Mouse (Mus musculus) small intestine, adult 2 months (tissue): Measurements from ENCODE around the gene Igsf9. TPM values are rescaled to one million over a fixed set of nuclear protein-coding genes. Genes with fewer than 3 reads are reported as not detected.

Experiments used
- H3K27ac ChIP-seq: fragments of 200-500 bp; 2 replicates; pipeline ENCODE4 v1.5.1; 2012; ENCODE audit warnings: low read depth, low read length, control low read depth, inconsistent platforms; ENCODE audit not compliant: insufficient read depth
- H3K27me3 ChIP-seq: fragments of 200-500 bp; 2 replicates; pipeline ENCODE4 v1.6.1; 2012; ENCODE audit warnings: mild to moderate bottlenecking, moderate library complexity, low read length, inconsistent platforms; ENCODE audit not compliant: control insufficient read depth, insufficient read depth
- H3K36me3 ChIP-seq: fragments of 200-500 bp; 2 replicates; pipeline ENCODE4 v1.6.1; 2012; ENCODE audit warnings: mild to moderate bottlenecking, low read length, control low read depth, inconsistent platforms; ENCODE audit not compliant: control insufficient read depth, insufficient read depth
- H3K4me1 ChIP-seq: fragments of 200-500 bp; 2 replicates; pipeline ENCODE4 v1.6.1; 2012; ENCODE audit warnings: low read length, inconsistent platforms, mixed read lengths; ENCODE audit not compliant: control insufficient read depth, insufficient read depth, insufficient read length
- H3K4me3 ChIP-seq: fragments of 200-500 bp; 2 replicates; pipeline ENCODE4 v1.5.1; 2012; ENCODE audit warnings: low read depth, mild to moderate bottlenecking, control low read depth, inconsistent platforms, low read length, moderate library complexity
- CTCF ChIP-seq: fragments of 200-500 bp; IDR thresholded peaks from 2 replicates; pipeline ENCODE4 v1.5.1; 2012; ENCODE audit warnings: low read depth, mild to moderate bottlenecking, control low read depth, inconsistent platforms, low read length, moderate library complexity, mixed read lengths; ENCODE audit not compliant: insufficient replicate concordance, insufficient read length; ENCODE audit errors: extremely low read depth
- POLR2A ChIP-seq: fragments of 200-500 bp; IDR thresholded peaks from 2 replicates; pipeline ENCODE4 v1.6.1; 2012; ENCODE audit warnings: low read depth, mild to moderate bottlenecking, control low read depth, inconsistent platforms, low read length, moderate library complexity
- WGBS: fragments of 180-500 bp; shearing (Covaris S2); methylation state at CpG from one replicate; pipeline ENCODE4 v1.1.7; 2018; 5-methylcytosine and 5-hydroxymethylcytosine counted together
- polyA plus RNA-seq: library from polyadenylated mRNA; depleted of rRNA; stranded (reverse); fragments of >200 nt; gene quantifications from 2 replicates; pipeline ENCODE4 v1.2.3, GENCODE M21; 2012; rRNA removed

Gene Igsf9
- polyA plus RNA-seq, 1 experiment: 516 TPM

GRCm38 (mm10) chr1:172539827-172540226 lies 58.2 kb downstream of the Igsf9 start:
- no peaks in the 10 kb centered on the region for H3K27me3 ChIP-seq
- TF ChIP-seq CTCF: no peak
- no peak for TF ChIP-seq POLR2A
- no peaks in the 10 kb centered on the region for H3K36me3 ChIP-seq
- H3K27ac ChIP-seq: no peak overlapping the region
- no peaks in the 10 kb centered on the region for H3K4me1 ChIP-seq
- WGBS: 23% methylated on average over 6 of the region's 6 CpGs
- no peak overlapping the region for H3K4me3 ChIP-seq

- WGBS: 61% methylated on average over 11 of the region's 11 CpGs
- Histone ChIP-seq H3K36me3 (no peaks in the 10 kb centered on the region), H3K27me3 (no peaks in the 10 kb centered on the region), H3K4me3 (no peak overlapping the region), H3K4me1 (no peaks in the 10 kb centered on the region), H3K27ac (no peak overlapping the region)
- TF ChIP-seq POLR2A: no peak
- no peak for TF ChIP-seq CTCF
Measured at GRCm38 (mm10) chr1:172540283-172540820, 58.8 kb downstream of the Igsf9 start.

GRCm38 (mm10) chr1:172546062-172546461 lies 64.5 kb downstream of the Igsf9 start:
- no peak overlapping the region for H3K4me3 ChIP-seq
- WGBS: 82% methylated on average over 4 of the region's 4 CpGs
- H3K4me1 ChIP-seq: peaks cover 12% of the 10 kb centered on the region
- H3K36me3 ChIP-seq: no peaks in the 10 kb centered on the region
- TF ChIP-seq CTCF (no peak), POLR2A (no peak)
- H3K27ac ChIP-seq: no peak overlapping the region
- no peaks in the 10 kb centered on the region for H3K27me3 ChIP-seq

Other genes starting within 250 kb of the Igsf9 start
- not detected in 2 replicates for gene Atp1a4, start 223.4 kb upstream of the Igsf9 start, polyA plus RNA-seq
- gene Igsf8, start 220.1 kb upstream of the Igsf9 start, polyA plus RNA-seq: 52.7 and 90.8 TPM in 2 replicates
- gene Atp1a2, start 183.7 kb upstream of the Igsf9 start, polyA plus RNA-seq: 2.7 and 3.5 TPM in 2 replicates
- 0.25 TPM in 1 of 2 replicates, not detected in the other for gene Kcnj9, start 152.5 kb upstream of the Igsf9 start, polyA plus RNA-seq
- 0.44 and 0.65 TPM in 2 replicates for gene Kcnj10, start 140.6 kb upstream of the Igsf9 start, polyA plus RNA-seq
- 3.5 and 4.8 TPM in 2 replicates for gene Pigm, start 105.2 kb upstream of the Igsf9 start, polyA plus RNA-seq
- 2.1 TPM in 2 replicates for gene Slamf9, start 6.4 kb upstream of the Igsf9 start, polyA plus RNA-seq
- gene Tagln2, start 18.3 kb downstream of the Igsf9 start, polyA plus RNA-seq: 149 and 284 TPM in 2 replicates
- gene Cfap45, start 39.0 kb downstream of the Igsf9 start, polyA plus RNA-seq: 0.29 and 1.3 TPM in 2 replicates
- gene Vsig8, start 74.2 kb downstream of the Igsf9 start, polyA plus RNA-seq: 0.35 and 1.0 TPM in 2 replicates
- gene Slamf8, start 108.8 kb downstream of the Igsf9 start, polyA plus RNA-seq: 3.1 and 4.4 TPM in 2 replicates
- not detected in 2 replicates for gene Fcrl6, start 120.8 kb downstream of the Igsf9 start, polyA plus RNA-seq
- 12.6 and 14.4 TPM in 2 replicates for gene Dusp23, start 151.2 kb downstream of the Igsf9 start, polyA plus RNA-seq
- gene Crp, start 216.3 kb downstream of the Igsf9 start, polyA plus RNA-seq: 0.15 TPM in 1 of 2 replicates, not detected in the other